Mouse (Mus musculus): ENCODE data around the gene Cmtm5.

DNA sequence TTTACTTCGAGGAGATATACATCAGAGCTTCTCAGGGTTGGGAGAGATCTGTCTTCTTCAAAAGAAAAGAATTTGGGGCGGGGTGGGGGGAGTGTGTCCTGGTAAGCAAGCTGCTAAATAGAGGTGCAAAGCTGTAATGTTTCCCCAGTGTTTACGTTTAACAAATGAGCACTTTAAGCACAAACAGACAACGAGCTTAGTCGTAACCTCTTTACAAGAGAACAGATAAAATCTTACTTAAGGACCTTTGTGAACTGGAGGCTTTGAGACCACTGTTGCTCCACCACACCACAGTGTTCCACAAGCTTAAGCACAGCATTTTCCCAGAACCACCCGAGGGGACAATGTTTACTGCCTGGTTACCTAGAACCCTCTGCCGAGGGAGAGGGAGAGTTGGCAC lies 8.8 kb upstream of the Cmtm5 start:
- TF ChIP-seq POLR2A (IDR thresholded peaks at IDR 0.05; ENCODE audit: low read depth, low read length) (no peak), CTCF (IDR thresholded peaks at IDR 0.05; ENCODE audit: extremely low read depth, insufficient read depth, insufficient read length, insufficient replicate concordance) (no peak)

Measured in spleen, adult 2 months (tissue).